ENCODE assay signal across 10 mouse cellular contexts in genomic region chr19:53360265-53360958, GRCm38 (mm10). TPM values are rescaled to one million over a fixed set of nuclear protein-coding genes. Genes with fewer than 3 reads are reported as not detected.
DNase-seq lines count a peak whose midpoint lies in the region; ATAC-seq and TF ChIP-seq lines count a peak whose summit lies in the region.
"Had no signal": no experiment of that assay in that cellular context is flagged by ENCODE, and none has a peak within 500 bp of the region (broad histone marks: within the 10 kb centered on the region; RNA-seq: fewer than 3 reads in every experiment).

No protein-coding gene starts in this region.

- H3K9me3 ChIP-seq in intestine, embryonic 14.5 days (ENCODE audit: control insufficient read depth, low read length), result no peaks in the 10 kb centered on the region
- no peaks in the 10 kb centered on the region for H3K9me3 ChIP-seq in intestine, embryonic 16.5 days (ENCODE audit: control insufficient read depth, low read length)
- H3K9me3 ChIP-seq: neural tube, embryonic 12.5 days had no signal

- peaks cover 34% of the 10 kb centered on the region for H3K4me1 ChIP-seq in intestine, embryonic 14.5 days (replicated peaks; ENCODE audit: control insufficient read depth, insufficient read depth, low read length)
- H3K4me1 ChIP-seq in intestine, embryonic 16.5 days (ENCODE audit: control insufficient read depth, insufficient read depth, low read length), result peaks cover 14% of the 10 kb centered on the region

- no peaks in the 10 kb centered on the region for H3K36me3 ChIP-seq in intestine, embryonic 14.5 days (ENCODE audit: control insufficient read depth, insufficient read depth, low read length)
- H3K36me3 ChIP-seq in intestine, embryonic 16.5 days (ENCODE audit: control insufficient read depth, insufficient read depth, low read length), result peaks cover 2% of the 10 kb centered on the region; the same call in 1 of the 2 replicates
- H3K36me3 ChIP-seq: neural tube, embryonic 12.5 days had no signal

- 60% methylated on average over 8 of the region's 8 CpGs for WGBS in intestine, embryonic 14.5 days
- WGBS in intestine, embryonic 16.5 days, result 49% methylated on average over 8 of the region's 8 CpGs

- H3K9ac ChIP-seq in intestine, embryonic 14.5 days (ENCODE audit: low read length), result no peak overlapping the region
- no peak overlapping the region for H3K9ac ChIP-seq in intestine, embryonic 16.5 days (ENCODE audit: low read depth, low read length)
- H3K9ac ChIP-seq: neural tube, embryonic 12.5 days had no signal

- H3K27ac ChIP-seq in intestine, embryonic 14.5 days (ENCODE audit: low read depth), result peak overlapping the region; percentile 47; the same call in 1 of the 2 replicates
- H3K27ac ChIP-seq in intestine, embryonic 16.5 days (ENCODE audit: low read length), result no peak overlapping the region
- peak overlapping the region; percentile 95 for H3K27ac ChIP-seq in layer of hippocampus, adult 2 months

- DNase-seq in intestine, embryonic 14.5 days (ENCODE audit: low spot score), result no peak
- DNase-seq in adipocyte (ENCODE audit: low spot score), result peak; percentile 29
- DNase-seq in cerebellum, adult 9-10 months, result peak; percentile 83
- peak; percentile 70 to 78 for DNase-seq in layer of hippocampus, adult 2 months (ENCODE audit: low spot score in 2 of 2)
- DNase-seq in thymus, postnatal 36 days, result no peak
- DNase-seq in embryo, embryonic 10 days (ENCODE audit: low spot score), result no peak
- no peak for DNase-seq in adrenal gland, postnatal 4 days (ENCODE audit: low spot score in 2 of 2)

- H3K27me3 ChIP-seq in intestine, embryonic 14.5 days (replicated peaks; ENCODE audit: control insufficient read depth, insufficient read depth, low read length), result no peaks in the 10 kb centered on the region
- H3K27me3 ChIP-seq in intestine, embryonic 16.5 days (replicated peaks; ENCODE audit: control insufficient read depth, insufficient read depth, low read length), result no peaks in the 10 kb centered on the region
- H3K27me3 ChIP-seq: neural tube, embryonic 12.5 days had no signal

- H3K4me2 ChIP-seq in intestine, embryonic 14.5 days (ENCODE audit: low read length), result peak overlapping the region; percentile 33; the same call in 1 of the 2 replicates
- H3K4me2 ChIP-seq in intestine, embryonic 16.5 days (ENCODE audit: low read depth, low read length), result no peak overlapping the region
- H3K4me2 ChIP-seq: neural tube, embryonic 12.5 days had no signal

- no peak for ATAC-seq in intestine, embryonic 14.5 days (replicated peaks; ENCODE audit: low FRiP score, low TSS enrichment, low read depth)
- no peak for ATAC-seq in intestine, embryonic 16.5 days

- no peak for TF ChIP-seq CTCF in layer of hippocampus, adult 2 months (conservative IDR thresholded peaks at IDR 0.05)

- H3K4me3 ChIP-seq in intestine, embryonic 14.5 days (ENCODE audit: low read depth, low read length), result no peak overlapping the region
- H3K4me3 ChIP-seq in intestine, embryonic 16.5 days (ENCODE audit: low read length), result no peak overlapping the region
- H3K4me3 ChIP-seq in layer of hippocampus, adult 2 months, result peak overlapping the region; percentile 40
- H3K4me3 ChIP-seq: neural tube, embryonic 12.5 days had no signal

RNA-seq across cellular contexts. Expression of gene Gm10197, which starts 11.2 kb away (rescaled TPM):
- polyA plus RNA-seq in intestine, embryonic 14.5 days (2014; fragmentation: Nextera tagmentation; extraction: Ambion mirVana), result 2.2 TPM in 1 of 2 replicates, not detected in the other
- not detected in 2 replicates for polyA plus RNA-seq in intestine, embryonic 16.5 days (2015; fragmentation: Nextera tagmentation; extraction: Ambion mirVana)
- not detected for total RNA-seq in layer of hippocampus, adult 2 months (2021)
- total RNA-seq in adrenal gland, postnatal 4 days (2021), result not detected
- polyA plus RNA-seq: gonadal fat pad, adult 2 months; neural tube, embryonic 12.5 days had no signal

RNA-seq across cellular contexts. Expression of gene Smndc1, which starts 30.0 kb away (rescaled TPM):
- 43.8 and 43.9 TPM in 2 replicates for polyA plus RNA-seq in intestine, embryonic 14.5 days (2014; fragmentation: Nextera tagmentation; extraction: Ambion mirVana)
- 36.3 and 40.5 TPM in 2 replicates for polyA plus RNA-seq in intestine, embryonic 16.5 days (2015; fragmentation: Nextera tagmentation; extraction: Ambion mirVana)
- 10 to 100 TPM; 39.9 to 40.7 TPM for total RNA-seq in layer of hippocampus, adult 2 months (2021)
- total RNA-seq in adrenal gland, postnatal 4 days (2021), result 10 to 100 TPM; 49.1 to 52.1 TPM

RNA-seq across cellular contexts. Expression of gene Mxi1, which starts 50.1 kb away (rescaled TPM):
- 30.4 and 37.5 TPM in 2 replicates for polyA plus RNA-seq in intestine, embryonic 14.5 days (2014; fragmentation: Nextera tagmentation; extraction: Ambion mirVana)
- polyA plus RNA-seq in intestine, embryonic 16.5 days (2015; fragmentation: Nextera tagmentation; extraction: Ambion mirVana), result 10.3 and 12.9 TPM in 2 replicates
- 10 to 100 TPM; 62.8 to 68.6 TPM for total RNA-seq in layer of hippocampus, adult 2 months (2021)
- total RNA-seq in adrenal gland, postnatal 4 days (2021), result 10 to 100 TPM; 38.1 to 40.5 TPM

Comparison
In these comparisons a context has a peak if more than half of its experiments do, and no peak if none do; other contexts are left out.
1. DNase-seq: peak in adipocyte (single experiment), cerebellum, adult 9-10 months (single experiment) and layer of hippocampus, adult 2 months (2 of 2); none in intestine, embryonic 14.5 days (single experiment), thymus, postnatal 36 days (0 of 2), embryo, embryonic 10 days (single experiment) and adrenal gland, postnatal 4 days (0 of 2).